Mouse (Mus musculus): ENCODE data around the gene Abhd10.

The Abhd10 gene

GRCm38 (mm10) chr16:45742615-45743476 is at the start of gene Abhd10:
Abhd10 (minus strand) TSS chr16:45742955.
- DNase-seq: peak; percentile 99

- DNase-seq: no peak
Observed at GRCm38 (mm10) chr16:45791286-45791685, 48.5 kb upstream of the Abhd10 start.

- no peak for DNase-seq
Observed at GRCm38 (mm10) chr16:45789311-45789710, 46.6 kb upstream of the Abhd10 start.

GRCm38 (mm10) chr16:45787650-45788049 is 44.9 kb upstream of the Abhd10 start:
- DNase-seq: no peak

- peak; percentile 42 for DNase-seq
Observed at GRCm38 (mm10) chr16:45786639-45787038, 43.9 kb upstream of the Abhd10 start.

- DNase-seq: peak; percentile 56
Observed at GRCm38 (mm10) chr16:45780001-45780400, 37.2 kb upstream of the Abhd10 start.

- no peak for DNase-seq
Observed at GRCm38 (mm10) chr16:45774813-45775212, 32.1 kb upstream of the Abhd10 start.

GRCm38 (mm10) chr16:45770914-45771313 is 28.2 kb upstream of the Abhd10 start:
- DNase-seq: no peak

GRCm38 (mm10) chr16:45767853-45768640 is 25.3 kb upstream of the Abhd10 start:
- no peak for DNase-seq

GRCm38 (mm10) chr16:45767434-45767833 is 24.7 kb upstream of the Abhd10 start:
- no peak for DNase-seq

GRCm38 (mm10) chr16:45765801-45766494 is 23.2 kb upstream of the Abhd10 start:
- no peak for DNase-seq

- DNase-seq: no peak
Observed at GRCm38 (mm10) chr16:45765102-45765501, 22.3 kb upstream of the Abhd10 start.

GRCm38 (mm10) chr16:45762859-45763505 is 20.2 kb upstream of the Abhd10 start:
- no peak for DNase-seq

GRCm38 (mm10) chr16:45761425-45761824 is 18.7 kb upstream of the Abhd10 start:
- no peak for DNase-seq

GRCm38 (mm10) chr16:45758726-45759269 is 16.0 kb upstream of the Abhd10 start:
- no peak for DNase-seq

- DNase-seq: no peak
Observed at GRCm38 (mm10) chr16:45757421-45758078, 14.8 kb upstream of the Abhd10 start.

GRCm38 (mm10) chr16:45756855-45757254 is 14.1 kb upstream of the Abhd10 start:
- peak; percentile 29 for DNase-seq

- no peak for DNase-seq
Observed at GRCm38 (mm10) chr16:45743591-45744144, 913 bp upstream of the Abhd10 start.

- DNase-seq: no peak
Observed at GRCm38 (mm10) chr16:45737880-45738279, 4.9 kb downstream of the Abhd10 start.

- DNase-seq: no peak
Observed at GRCm38 (mm10) chr16:45736724-45737123, 6.0 kb downstream of the Abhd10 start.

GRCm38 (mm10) chr16:45729163-45729562 is 13.6 kb downstream of the Abhd10 start:
- DNase-seq: no peak

GRCm38 (mm10) chr16:45724742-45725102 is 18.0 kb downstream of the Abhd10 start:
- no peak for DNase-seq
